Mouse (Mus musculus) brain, embryonic 14.5 days (tissue): ENCODE data around the gene Hnrnpc.

Source experiments
- CTCF ChIP-seq: fragments of 200-500 bp; IDR thresholded peaks from 2 replicates; pipeline ENCODE4 v1.5.1; 2012; ENCODE audit warnings: inconsistent platforms, mild to moderate bottlenecking, moderate library complexity, borderline replicate concordance; ENCODE audit not compliant: insufficient read depth, insufficient read length; ENCODE audit errors: extremely low read depth
- POLR2A ChIP-seq: fragments of 200-500 bp; IDR thresholded peaks from 2 replicates; pipeline ENCODE4 v1.6.1; 2012; ENCODE audit warnings: mild to moderate bottlenecking, inconsistent platforms, borderline replicate concordance; ENCODE audit not compliant: poor library complexity, insufficient read depth, insufficient read length, severe bottlenecking; ENCODE audit errors: extremely low read depth

DNA sequence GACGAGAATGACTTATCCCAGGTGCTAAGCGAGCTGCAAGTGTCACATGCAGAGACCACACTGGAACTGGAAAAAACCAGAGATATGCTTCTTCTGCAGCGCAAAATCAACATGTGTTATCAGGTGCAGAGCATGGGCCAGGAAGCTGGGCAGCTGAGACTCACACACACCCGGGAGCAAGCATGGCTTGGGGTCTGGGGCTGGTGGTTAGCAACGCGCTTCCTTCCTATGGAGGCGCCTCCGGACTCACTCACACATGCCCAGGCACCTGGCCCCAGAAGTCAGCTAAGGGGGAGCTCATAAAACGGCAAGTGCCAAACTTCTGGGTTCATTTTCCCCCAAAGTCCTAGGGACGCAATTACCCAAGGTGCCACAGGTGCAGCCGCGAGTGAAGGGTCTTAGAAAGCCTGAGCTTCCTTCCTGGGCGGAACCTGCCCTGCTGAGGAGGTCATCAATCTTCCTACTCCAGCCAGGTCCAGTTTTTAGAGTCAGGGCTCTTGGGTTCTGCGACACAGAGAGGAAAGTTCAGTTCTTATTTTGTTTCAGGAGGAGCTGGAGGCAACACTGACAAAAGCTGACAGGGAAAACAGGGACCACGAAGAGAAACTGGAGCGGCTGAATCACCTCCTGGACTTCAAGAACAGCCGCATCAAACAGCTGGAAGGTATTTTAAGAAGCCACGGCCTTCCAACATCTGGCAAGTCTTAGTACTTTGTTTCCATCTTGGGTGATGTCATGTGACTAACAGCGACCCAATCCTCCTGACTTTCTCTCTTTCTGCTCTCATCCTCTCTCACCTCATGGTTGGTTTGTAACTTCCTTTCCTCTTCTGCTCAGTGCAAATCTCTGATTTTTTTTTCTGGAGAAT is 37.0 kb upstream of the Hnrnpc start:
- no peak for TF ChIP-seq POLR2A
- no peak for TF ChIP-seq CTCF
